Comparison of ENCODE assay signal across 9 mouse cellular contexts in genomic region chr2:136485401-136485800, GRCm38 (mm10). TPM values are rescaled to one million over a fixed set of nuclear protein-coding genes. Genes with fewer than 3 reads are reported as not detected.
DNase-seq lines count a peak whose midpoint lies in the region; ATAC-seq and TF ChIP-seq lines count a peak whose summit lies in the region.
"Had no signal": no experiment of that assay in that cellular context is flagged by ENCODE, and none has a peak within 500 bp of the region (broad histone marks: within the 10 kb centered on the region; RNA-seq: fewer than 3 reads in every experiment).

No protein-coding gene starts in this region.

- DNase-seq in cerebellum, adult 2 months, result no peak
- DNase-seq in cerebellum, adult 11 months, result no peak
- no peak for DNase-seq in kidney, adult 8-10 months
- DNase-seq in embryonic facial prominence, embryonic 14.5 days (ENCODE audit: low spot score), result no peak
- DNase-seq in midbrain, embryonic 11.5 days (ENCODE audit: low spot score, missing footprints), result no peak
- no peak for DNase-seq in urinary bladder, postnatal 4 days (ENCODE audit: low spot score in 2 of 2)
- DNase-seq in cerebellum, postnatal 36 days, result no peak

- H3K4me3 ChIP-seq in cerebellum, adult 2 months (replicated peaks; ENCODE audit: insufficient read depth, low read depth, low read length), result peak overlapping the region; percentile 32
- no peak overlapping the region for H3K4me3 ChIP-seq in kidney, embryonic 15.5 days (replicated peaks)
- no peak overlapping the region for H3K4me3 ChIP-seq in embryonic facial prominence, embryonic 14.5 days (ENCODE audit: low read depth, low read length)
- H3K4me3 ChIP-seq in midbrain, embryonic 11.5 days (ENCODE audit: low read depth, low read length), result no peak overlapping the region
- H3K4me3 ChIP-seq: lung, embryonic 15.5 days had no signal

- TF ChIP-seq POLR2A in cerebellum, adult 2 months (IDR thresholded peaks at IDR 0.05; ENCODE audit: borderline replicate concordance, insufficient read depth, low read length), result no peak

- WGBS in cerebellum, adult 2 months, result 98% methylated on average over 1 of the region's 1 CpGs
- WGBS in kidney, embryonic 15.5 days, result 91% methylated on average over 1 of the region's 1 CpGs
- 90% methylated on average over 1 of the region's 1 CpGs for WGBS in embryonic facial prominence, embryonic 14.5 days
- WGBS in midbrain, embryonic 11.5 days, result 100% methylated on average over 1 of the region's 1 CpGs

- TF ChIP-seq CTCF in cerebellum, adult 2 months (IDR thresholded peaks at IDR 0.05; ENCODE audit: borderline replicate concordance, insufficient read depth, low read depth, low read length), result no peak

- peak overlapping the region; percentile 43 for H3K4me2 ChIP-seq in kidney, embryonic 15.5 days
- H3K4me2 ChIP-seq in embryonic facial prominence, embryonic 14.5 days (ENCODE audit: low read depth, low read length), result no peak overlapping the region
- H3K4me2 ChIP-seq in midbrain, embryonic 11.5 days, result no peak overlapping the region
- H3K4me2 ChIP-seq: lung, embryonic 15.5 days had no signal

- H3K9ac ChIP-seq in kidney, embryonic 15.5 days, result no peak overlapping the region
- H3K9ac ChIP-seq in embryonic facial prominence, embryonic 14.5 days (ENCODE audit: low read depth, low read length), result 0 out of 2 replicates have a peak overlapping the region, but pooled peaks have one; percentile 30
- H3K9ac ChIP-seq in midbrain, embryonic 11.5 days (ENCODE audit: low read length), result no peak overlapping the region
- H3K9ac ChIP-seq: lung, embryonic 15.5 days had no signal

- no peaks in the 10 kb centered on the region for H3K27me3 ChIP-seq in cerebellum, adult 2 months (ENCODE audit: control insufficient read depth, insufficient read depth, low read length)
- H3K27me3 ChIP-seq in kidney, embryonic 15.5 days, result no peaks in the 10 kb centered on the region
- no peaks in the 10 kb centered on the region for H3K27me3 ChIP-seq in embryonic facial prominence, embryonic 14.5 days (replicated peaks; ENCODE audit: control insufficient read depth, insufficient read depth, low read length)
- H3K27me3 ChIP-seq in midbrain, embryonic 11.5 days (ENCODE audit: control insufficient read depth, insufficient read depth, low read length), result no peaks in the 10 kb centered on the region
- H3K27me3 ChIP-seq: lung, embryonic 15.5 days had no signal

- no peaks in the 10 kb centered on the region for H3K36me3 ChIP-seq in kidney, embryonic 15.5 days
- H3K36me3 ChIP-seq in embryonic facial prominence, embryonic 14.5 days (ENCODE audit: control insufficient read depth, insufficient read depth, low read length), result no peaks in the 10 kb centered on the region
- no peaks in the 10 kb centered on the region for H3K36me3 ChIP-seq in midbrain, embryonic 11.5 days (ENCODE audit: control insufficient read depth, insufficient read depth, low read length)
- H3K36me3 ChIP-seq: lung, embryonic 15.5 days had no signal

- ATAC-seq in kidney, embryonic 15.5 days (replicated peaks; ENCODE audit: low FRiP score), result peak; percentile 12; the same call in 1 of the 2 replicates
- no peak for ATAC-seq in embryonic facial prominence, embryonic 14.5 days (ENCODE audit: low read depth)
- peak; percentile 36 for ATAC-seq in midbrain, embryonic 11.5 days (ENCODE audit: low FRiP score)

- H3K4me1 ChIP-seq in cerebellum, adult 2 months (ENCODE audit: control insufficient read depth, insufficient read depth, low read length), result no peaks in the 10 kb centered on the region
- peaks cover 8% of the 10 kb centered on the region for H3K4me1 ChIP-seq in kidney, embryonic 15.5 days
- H3K4me1 ChIP-seq in embryonic facial prominence, embryonic 14.5 days (ENCODE audit: control insufficient read depth, insufficient read depth, low read length), result peaks cover 4% of the 10 kb centered on the region; the same call in 1 of the 2 replicates
- no peaks in the 10 kb centered on the region; the same call in 1 of the 2 replicates for H3K4me1 ChIP-seq in midbrain, embryonic 11.5 days (ENCODE audit: control insufficient read depth, insufficient read depth, low read length)

- H3K9me3 ChIP-seq in kidney, embryonic 15.5 days (replicated peaks), result no peaks in the 10 kb centered on the region
- no peaks in the 10 kb centered on the region for H3K9me3 ChIP-seq in embryonic facial prominence, embryonic 14.5 days (ENCODE audit: control insufficient read depth, low read length)
- H3K9me3 ChIP-seq in midbrain, embryonic 11.5 days (ENCODE audit: control insufficient read depth, low read length), result no peaks in the 10 kb centered on the region
- H3K9me3 ChIP-seq: lung, embryonic 15.5 days had no signal

- no peak overlapping the region for H3K27ac ChIP-seq in cerebellum, adult 2 months (ENCODE audit: insufficient read depth, low read length)
- no peak overlapping the region for H3K27ac ChIP-seq in kidney, embryonic 15.5 days
- H3K27ac ChIP-seq in embryonic facial prominence, embryonic 14.5 days (replicated peaks; ENCODE audit: low read depth, low read length), result no peak overlapping the region
- no peak overlapping the region for H3K27ac ChIP-seq in midbrain, embryonic 11.5 days (ENCODE audit: low read depth, low read length)

RNA-seq across cellular contexts. Expression of gene Ankef1, which starts 16.3 kb away (rescaled TPM):
- 0.69 and 1.1 TPM in 2 replicates for polyA plus RNA-seq in cerebellum, adult 2 months (2012; rRNA removed)
- 0.25 and 0.55 TPM in 2 replicates for polyA plus RNA-seq in kidney, embryonic 15.5 days (2015; fragmentation: Nextera tagmentation; extraction: Ambion mirVana)
- polyA plus RNA-seq in embryonic facial prominence, embryonic 14.5 days (2014; fragmentation: Nextera tagmentation; extraction: Ambion mirVana), result 1.1 and 1.4 TPM in 2 replicates
- 0.52 and 0.63 TPM in 2 replicates for polyA plus RNA-seq in midbrain, embryonic 11.5 days (2014; fragmentation: Nextera tagmentation; extraction: Ambion mirVana)
